Mouse (Mus musculus) hindbrain, embryonic 12.5 days (tissue): Measurements from ENCODE around the gene Oat. TPM values are rescaled to one million over a fixed set of nuclear protein-coding genes. Genes with fewer than 3 reads are reported as not detected.
A peak's percentile ranks its signal among the peaks of the same experiment; 100 is the strongest.

Experiments used
- ATAC-seq: fragments of 200-750 bp; cut with Nextera tagmentation; 2 replicates; pipeline ENCODE4 v1.8.0; 2017; ENCODE audit warnings: moderate TSS enrichment; ENCODE audit not compliant: low FRiP score
- H3K27ac ChIP-seq: fragments of 300-500 bp; sonication (generic); 2 replicates; pipeline ENCODE4 v1.5.1; 2016; ENCODE audit warnings: mild to moderate bottlenecking
- H3K27me3 ChIP-seq: fragments of 300-500 bp; sonication (generic); 2 replicates; pipeline ENCODE4 v1.6.1; 2016; ENCODE audit warnings: mild to moderate bottlenecking
- H3K36me3 ChIP-seq: fragments of 300-500 bp; sonication (generic); 2 replicates; pipeline ENCODE4 v1.6.1; 2016; ENCODE audit warnings: mild to moderate bottlenecking
- H3K4me1 ChIP-seq: fragments of 300-500 bp; sonication (generic); 2 replicates; pipeline ENCODE4 v1.6.1; 2016
- H3K4me2 ChIP-seq: fragments of 300-500 bp; sonication (generic); replicated peaks from 2 replicates; pipeline ENCODE4 v1.6.1; 2016; ENCODE audit warnings: mild to moderate bottlenecking
- H3K4me3 ChIP-seq: fragments of 300-500 bp; sonication (generic); 2 replicates; pipeline ENCODE4 v1.5.1; 2016; ENCODE audit warnings: mild to moderate bottlenecking
- H3K9ac ChIP-seq: fragments of 300-500 bp; sonication (generic); 2 replicates; pipeline ENCODE4 v1.6.1; 2016; ENCODE audit warnings: mild to moderate bottlenecking, moderate library complexity
- H3K9me3 ChIP-seq: fragments of 300-500 bp; sonication (generic); replicated peaks from 2 replicates; pipeline ENCODE4 v1.6.1; 2016; ENCODE audit warnings: mild to moderate bottlenecking
- WGBS: fragments of 180-500 bp; shearing (Covaris S2); methylation state at CpG from one replicate; pipeline ENCODE4 v1.1.7; 2016; 5-methylcytosine and 5-hydroxymethylcytosine counted together
- polyA plus RNA-seq: library from polyadenylated mRNA; unstranded; fragments of >200 nt; fragmentation: Nextera tagmentation; extraction: Ambion mirVana; gene quantifications from 2 replicates; pipeline ENCODE4 v1.2.1, GENCODE M21; 2016

Gene Oat
- polyA plus RNA-seq, 1 experiment from 2014 or later: 127 TPM

GRCm38 (mm10) chr7:132604720-132605119 lies 28.5 kb upstream of the Oat start:
- H3K4me3 ChIP-seq: no peak overlapping the region
- H3K27me3 ChIP-seq: peaks cover 61% of the 10 kb centered on the region
- no peaks in the 10 kb centered on the region for H3K36me3 ChIP-seq
- WGBS: 90% methylated on average over 4 of the region's 4 CpGs
- peaks cover 14% of the 10 kb centered on the region for H3K4me1 ChIP-seq
- no peak overlapping the region for H3K9ac ChIP-seq
- ATAC-seq: no peak
- no peak overlapping the region for H3K4me2 ChIP-seq
- H3K27ac ChIP-seq: no peak overlapping the region
- no peaks in the 10 kb centered on the region for H3K9me3 ChIP-seq

GRCm38 (mm10) chr7:132600926-132601325 lies 24.7 kb upstream of the Oat start:
- Histone ChIP-seq H3K9ac (no peak overlapping the region), H3K27me3 (peaks cover 83% of the 10 kb centered on the region), H3K4me1 (peaks cover 34% of the 10 kb centered on the region), H3K9me3 (no peaks in the 10 kb centered on the region), H3K36me3 (no peaks in the 10 kb centered on the region), H3K27ac (no peak overlapping the region), H3K4me3 (no peak overlapping the region), H3K4me2 (no peak overlapping the region)
- no peak for ATAC-seq
- WGBS: 11% methylated on average over 8 of the region's 8 CpGs

- no peak for ATAC-seq
- WGBS: under 1% methylated on average over 9 of the region's 9 CpGs
- peak overlapping the region; percentile 37 for H3K4me3 ChIP-seq
Measured at GRCm38 (mm10) chr7:132600026-132600425, 23.8 kb upstream of the Oat start.

GRCm38 (mm10) chr7:132599071-132599975 lies 23.1 kb upstream of the Oat start, which contains the start of gene Nkx1-2:
TSS of gene Nkx1-2 (minus strand) at chr7:132599637.
- Histone ChIP-seq H3K9me3 (no peaks in the 10 kb centered on the region), H3K4me2 (peak within 1 kb of the TSS; percentile 76), H3K4me3 (peak within 1 kb of the TSS; percentile 37), H3K27me3 (peaks cover 93% of the 10 kb centered on the region), H3K9ac (peak within 1 kb of the TSS; percentile 35), H3K4me1 (peaks cover 34% of the 10 kb centered on the region), H3K27ac (no peak within 1 kb of the TSS), H3K36me3 (no peaks in the 10 kb centered on the region)
- 1% methylated on average over 50 of the region's 52 CpGs for WGBS
- peak; percentile 47; the same call in 1 of the 2 replicates for ATAC-seq

More at GRCm38 (mm10) chr7:132600026-132600425, 23.8 kb upstream of the Oat start:
- Histone ChIP-seq H3K27ac (no peak overlapping the region), H3K9ac (no peak overlapping the region), H3K4me1 (peaks cover 34% of the 10 kb centered on the region), H3K9me3 (no peaks in the 10 kb centered on the region), H3K4me2 (peak overlapping the region; percentile 76), H3K36me3 (no peaks in the 10 kb centered on the region), H3K27me3 (peaks cover 88% of the 10 kb centered on the region)

GRCm38 (mm10) chr7:132597251-132598041 lies 21.2 kb upstream of the Oat start:
- Histone ChIP-seq H3K9ac (peak overlapping the region; percentile 48), H3K4me2 (peak overlapping the region; percentile 85), H3K9me3 (no peaks in the 10 kb centered on the region), H3K4me3 (peak overlapping the region; percentile 44), H3K4me1 (peaks cover 34% of the 10 kb centered on the region), H3K27ac (peak overlapping the region; percentile 7; the same call in 1 of the 2 replicates), H3K27me3 (peaks cover 78% of the 10 kb centered on the region), H3K36me3 (no peaks in the 10 kb centered on the region)
- peak; percentile 39; the same call in 1 of the 2 replicates for ATAC-seq
- under 1% methylated on average over 59 of the region's 60 CpGs for WGBS

GRCm38 (mm10) chr7:132596557-132597250 lies 20.5 kb upstream of the Oat start:
- Histone ChIP-seq H3K27me3 (peaks cover 71% of the 10 kb centered on the region), H3K9me3 (no peaks in the 10 kb centered on the region), H3K27ac (peak overlapping the region; percentile 7; the same call in 1 of the 2 replicates), H3K4me1 (peaks cover 30% of the 10 kb centered on the region), H3K9ac (peak overlapping the region; percentile 48; the same call in 1 of the 2 replicates), H3K36me3 (no peaks in the 10 kb centered on the region), H3K4me3 (peak overlapping the region; percentile 44), H3K4me2 (peak overlapping the region; percentile 85)
- ATAC-seq: no peak
- WGBS: 10% methylated on average over 26 of the region's 26 CpGs

- H3K27ac ChIP-seq: no peak overlapping the region
- peaks cover 62% of the 10 kb centered on the region for H3K27me3 ChIP-seq
- H3K9ac ChIP-seq: no peak overlapping the region
- ATAC-seq: no peak
- no peaks in the 10 kb centered on the region for H3K9me3 ChIP-seq
- no peak overlapping the region for H3K4me3 ChIP-seq
- H3K36me3 ChIP-seq: no peaks in the 10 kb centered on the region
- no peak overlapping the region for H3K4me2 ChIP-seq
- 85% methylated on average over 3 of the region's 3 CpGs for WGBS
- peaks cover 29% of the 10 kb centered on the region for H3K4me1 ChIP-seq
Measured at GRCm38 (mm10) chr7:132595787-132596186, 19.6 kb upstream of the Oat start.

- 93% methylated on average over 2 of the region's 2 CpGs for WGBS
- no peak overlapping the region for H3K27ac ChIP-seq
- H3K4me3 ChIP-seq: no peak overlapping the region
- peaks cover 16% of the 10 kb centered on the region for H3K4me1 ChIP-seq
- no peak overlapping the region for H3K4me2 ChIP-seq
- H3K9ac ChIP-seq: no peak overlapping the region
- H3K36me3 ChIP-seq: no peaks in the 10 kb centered on the region
- peaks cover 47% of the 10 kb centered on the region for H3K27me3 ChIP-seq
- no peak for ATAC-seq
- no peaks in the 10 kb centered on the region for H3K9me3 ChIP-seq
Measured at GRCm38 (mm10) chr7:132594325-132594724, 18.1 kb upstream of the Oat start.

- Histone ChIP-seq H3K9me3 (no peaks in the 10 kb centered on the region), H3K4me2 (no peak overlapping the region), H3K27ac (no peak overlapping the region), H3K36me3 (no peaks in the 10 kb centered on the region), H3K4me3 (no peak overlapping the region), H3K4me1 (peaks cover 13% of the 10 kb centered on the region), H3K9ac (no peak overlapping the region), H3K27me3 (peaks cover 41% of the 10 kb centered on the region)
- WGBS: 78% methylated on average over 2 of the region's 2 CpGs
- ATAC-seq: no peak
Measured at GRCm38 (mm10) chr7:132593762-132594161, 17.6 kb upstream of the Oat start.

GRCm38 (mm10) chr7:132589610-132590009 lies 13.4 kb upstream of the Oat start:
- no peaks in the 10 kb centered on the region for H3K9me3 ChIP-seq
- no peak overlapping the region for H3K9ac ChIP-seq
- 58% methylated on average over 5 of the region's 5 CpGs for WGBS
- no peak overlapping the region for H3K4me2 ChIP-seq
- H3K4me1 ChIP-seq: no peaks in the 10 kb centered on the region
- H3K4me3 ChIP-seq: no peak overlapping the region
- no peak for ATAC-seq
- H3K27me3 ChIP-seq: peaks cover under 1% of the 10 kb centered on the region; the same call in 1 of the 2 replicates
- no peak overlapping the region for H3K27ac ChIP-seq
- no peaks in the 10 kb centered on the region for H3K36me3 ChIP-seq

- Histone ChIP-seq H3K27me3 (no peaks in the 10 kb centered on the region), H3K4me3 (no peak overlapping the region), H3K9me3 (no peaks in the 10 kb centered on the region), H3K4me2 (no peak overlapping the region), H3K4me1 (no peaks in the 10 kb centered on the region), H3K27ac (no peak overlapping the region), H3K36me3 (no peaks in the 10 kb centered on the region), H3K9ac (no peak overlapping the region)
- no peak for ATAC-seq
- WGBS: 76% methylated on average over 5 of the region's 5 CpGs
Measured at GRCm38 (mm10) chr7:132587167-132587566, 11.0 kb upstream of the Oat start.
